Mouse (Mus musculus): ENCODE measurements at regions not wholly inside any gene's neighbourhood (a gene's known extent, or its start where the extent isn't known, plus 50 kb on each side); places are given as distances from the start of the nearest gene placed in this dataset.

GRCm38 (mm10) chr4:12240941-12241571 lies 69.2 kb upstream of the Fam92a start:
- no peak overlapping the region for H3K4me3 ChIP-seq (ENCODE audit: low read depth, low read length)
- H3K4me2 ChIP-seq = peak overlapping the region; percentile 56
- H3K4me1 ChIP-seq (ENCODE audit: control insufficient read depth, insufficient read depth, low read length) = no peaks in the 10 kb centered on the region
- no peak for ATAC-seq (replicated peaks; ENCODE audit: insufficient number of reproducible peaks, low FRiP score, low TSS enrichment)
- no peaks in the 10 kb centered on the region for H3K9me3 ChIP-seq (replicated peaks; ENCODE audit: control insufficient read depth, low read length)
- H3K27ac ChIP-seq (ENCODE audit: low read depth, low read length) = no peak overlapping the region
- WGBS (ENCODE audit: insufficient replicate concordance) = 4% methylated on average over 12 of the region's 12 CpGs
- no peaks in the 10 kb centered on the region for H3K36me3 ChIP-seq (ENCODE audit: control insufficient read depth, insufficient read depth, low read length)
- H3K27me3 ChIP-seq (ENCODE audit: control insufficient read depth, insufficient read depth, low read length) = no peaks in the 10 kb centered on the region
- H3K9ac ChIP-seq (ENCODE audit: low read depth, low read length) = no peak overlapping the region

GRCm38 (mm10) chr4:12230731-12231130 lies 58.9 kb upstream of the Fam92a start:
- 57% methylated on average over 1 of the region's 1 CpGs for WGBS (ENCODE audit: insufficient replicate concordance)
- H3K4me3 ChIP-seq (ENCODE audit: low read depth, low read length) = no peak overlapping the region
- H3K9me3 ChIP-seq (replicated peaks; ENCODE audit: control insufficient read depth, low read length) = no peaks in the 10 kb centered on the region
- no peaks in the 10 kb centered on the region for H3K36me3 ChIP-seq (ENCODE audit: control insufficient read depth, insufficient read depth, low read length)
- no peak overlapping the region for H3K4me2 ChIP-seq
- H3K27me3 ChIP-seq (ENCODE audit: control insufficient read depth, insufficient read depth, low read length) = no peaks in the 10 kb centered on the region
- H3K9ac ChIP-seq (ENCODE audit: low read depth, low read length) = no peak overlapping the region
- H3K27ac ChIP-seq (ENCODE audit: low read depth, low read length) = no peak overlapping the region
- no peak for ATAC-seq (replicated peaks; ENCODE audit: insufficient number of reproducible peaks, low FRiP score, low TSS enrichment)
- H3K4me1 ChIP-seq (ENCODE audit: control insufficient read depth, insufficient read depth, low read length) = no peaks in the 10 kb centered on the region
